Mouse (Mus musculus) lung, embryonic 16.5 days (tissue): ENCODE results near the gene BC037034. TPM values are rescaled to one million over a fixed set of nuclear protein-coding genes. Genes with fewer than 3 reads are reported as not detected.
A peak's percentile ranks its signal among the peaks of the same experiment; 100 is the strongest.

Source experiments
- ATAC-seq: fragments of 200-750 bp; cut with Nextera tagmentation; 2 replicates; pipeline ENCODE4 v1.8.0; 2017; ENCODE audit warnings: low read depth, mild to moderate bottlenecking, moderate library complexity
- H3K27ac ChIP-seq: fragments of 300-500 bp; sonication (generic); 2 replicates; pipeline ENCODE4 v1.5.1; 2014; ENCODE audit warnings: mild to moderate bottlenecking, control low read depth, low read length
- H3K27me3 ChIP-seq: fragments of 300-500 bp; sonication (generic); 2 replicates; pipeline ENCODE4 v1.6.1; 2014; ENCODE audit warnings: low read depth, low read length, mixed read lengths; ENCODE audit not compliant: control insufficient read depth, insufficient read depth
- H3K36me3 ChIP-seq: fragments of 300-500 bp; sonication (generic); 2 replicates; pipeline ENCODE4 v1.6.1; 2014; ENCODE audit warnings: low read length; ENCODE audit not compliant: control insufficient read depth, insufficient read depth
- H3K4me1 ChIP-seq: fragments of 300-500 bp; sonication (generic); replicated peaks from 2 replicates; pipeline ENCODE4 v1.6.1; 2014; ENCODE audit warnings: low read length, mixed read lengths; ENCODE audit not compliant: control insufficient read depth, insufficient read depth
- H3K4me2 ChIP-seq: fragments of 300-500 bp; sonication (generic); 2 replicates; pipeline ENCODE4 v1.6.1; 2014; ENCODE audit warnings: low read depth, low read length, control low read depth
- H3K4me3 ChIP-seq: fragments of 300-500 bp; sonication (generic); 2 replicates; pipeline ENCODE4 v1.5.1; 2014; ENCODE audit warnings: mild to moderate bottlenecking, low read length, control low read depth
- H3K9ac ChIP-seq: fragments of 300-500 bp; sonication (generic); 2 replicates; pipeline ENCODE4 v1.6.1; 2014; ENCODE audit warnings: low read length, control low read depth
- H3K9me3 ChIP-seq: fragments of 300-500 bp; sonication (generic); 2 replicates; pipeline ENCODE4 v1.6.1; 2016; ENCODE audit warnings: low read length; ENCODE audit not compliant: control insufficient read depth
- whole genome bisulfite sequencing: fragments of 180-500 bp; shearing (Covaris S2); extraction: QIAGEN DNeasy Blood & Tissue Kit; methylation state at CpG from one replicate; pipeline ENCODE4 v1.1.7; 2014; 5-methylcytosine and 5-hydroxymethylcytosine counted together
- polyA plus RNA-seq: library from polyadenylated mRNA; unstranded; fragments of >200 nt; fragmentation: Nextera tagmentation; extraction: Ambion mirVana; gene quantifications from 2 replicates; pipeline ENCODE4 v1.2.1, GENCODE M21; 2015

Gene BC037034
- polyA plus RNA-seq = 3.8 and 6.2 TPM in 2 replicates

DNA sequence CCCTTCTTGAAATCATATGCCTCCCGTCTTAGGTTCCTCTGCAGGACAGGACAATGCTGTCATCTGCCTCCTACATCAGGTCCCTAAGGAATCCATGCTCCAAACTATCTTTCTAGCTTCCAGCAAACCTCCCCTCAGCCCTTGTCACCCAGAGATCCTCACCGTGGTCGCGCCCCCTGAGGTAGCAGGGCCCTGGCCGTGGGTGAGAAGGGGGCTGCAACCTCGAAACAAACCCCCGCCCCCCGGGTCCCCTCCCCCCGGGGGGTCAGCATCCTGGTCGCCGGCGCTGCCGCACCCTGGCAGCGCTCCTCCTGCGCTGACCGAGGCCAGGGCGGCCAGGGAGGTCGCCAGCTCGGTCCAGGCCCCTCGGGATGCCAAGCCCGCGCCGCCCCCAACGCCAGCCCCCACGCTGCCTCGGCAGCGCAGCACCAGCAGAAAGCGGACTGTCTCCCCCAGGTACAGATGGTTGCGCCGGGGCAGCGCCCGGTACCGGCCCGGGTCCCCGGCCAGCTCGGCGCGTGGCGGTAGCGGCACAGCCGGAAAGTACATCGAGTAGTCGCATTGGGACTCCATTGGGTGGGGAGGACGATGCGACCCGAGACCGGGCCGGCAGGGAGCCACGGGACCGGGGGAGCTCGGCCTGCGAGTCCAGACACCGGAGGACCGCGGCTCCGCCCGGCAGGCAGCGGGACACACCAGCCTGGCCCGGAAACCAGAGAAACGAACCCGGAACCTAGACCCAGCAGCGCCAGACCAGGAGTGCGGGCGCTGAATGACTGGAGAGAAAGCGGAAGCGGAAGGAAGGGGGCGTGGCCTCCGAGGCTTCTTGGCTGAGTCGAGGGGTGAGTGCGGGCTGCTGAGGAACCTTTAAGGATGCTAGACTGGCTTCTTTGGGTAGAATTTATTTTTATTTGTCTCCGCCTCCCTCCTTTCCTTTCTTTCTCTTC, at the start of gene BC037034:
Gene BC037034, minus strand, starts transcription at position 774 of the 947 bp plus-strand sequence.
- Histone ChIP-seq H3K4me1 (peaks cover 18% of the 10 kb centered on the region), H3K4me2 (peak within 1 kb of the TSS; percentile 99), H3K4me3 (peak within 1 kb of the TSS; percentile 94), H3K27ac (peak within 1 kb of the TSS; percentile 63; the same call in 1 of the 2 replicates), H3K36me3 (peaks cover 23% of the 10 kb centered on the region), H3K27me3 (no peaks in the 10 kb centered on the region), H3K9me3 (no peaks in the 10 kb centered on the region), H3K9ac (peak within 1 kb of the TSS; percentile 93)
- 1% methylated on average over 64 of the region's 71 CpGs for WGBS
- ATAC-seq = peak; percentile 92

GRCm38 (mm10) chr5:138312795-138313194, 49.0 kb upstream of the BC037034 start:
- no peak for ATAC-seq
- no peak overlapping the region for H3K27ac ChIP-seq
- no peak overlapping the region for H3K4me2 ChIP-seq
- H3K27me3 ChIP-seq = no peaks in the 10 kb centered on the region
- H3K9me3 ChIP-seq = no peaks in the 10 kb centered on the region
- H3K9ac ChIP-seq = no peak overlapping the region
- WGBS = 82% methylated on average over 3 of the region's 3 CpGs
- no peak overlapping the region for H3K4me3 ChIP-seq
- H3K4me1 ChIP-seq = no peaks in the 10 kb centered on the region
- H3K36me3 ChIP-seq = no peaks in the 10 kb centered on the region

DNA sequence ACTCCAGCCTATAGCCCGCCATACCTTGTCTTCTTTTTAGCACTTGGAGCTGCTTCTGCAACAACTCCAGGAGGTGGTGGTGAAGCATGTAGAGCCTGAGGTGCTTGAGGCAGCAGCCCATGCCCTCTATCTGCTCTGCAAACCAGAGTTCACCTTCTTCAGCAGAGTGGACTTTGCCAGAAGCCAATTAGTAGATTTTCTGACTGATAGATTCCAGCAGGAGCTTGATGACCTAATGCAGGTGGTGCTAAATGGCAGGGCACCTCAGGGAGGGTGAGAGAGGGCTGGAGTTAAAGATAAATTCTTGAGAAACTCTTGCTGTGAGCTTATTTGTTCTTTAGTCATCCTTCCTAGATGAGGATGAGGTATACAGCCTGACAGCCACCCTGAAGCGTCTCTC, 35.8 kb upstream of the BC037034 start:
- Histone ChIP-seq H3K36me3 (no peaks in the 10 kb centered on the region), H3K27ac (no peak overlapping the region), H3K4me2 (no peak overlapping the region), H3K4me1 (no peaks in the 10 kb centered on the region), H3K9ac (no peak overlapping the region), H3K9me3 (no peaks in the 10 kb centered on the region), H3K27me3 (no peaks in the 10 kb centered on the region), H3K4me3 (no peak overlapping the region)
- no peak for ATAC-seq
- 78% methylated on average over 2 of the region's 2 CpGs for WGBS

- Histone ChIP-seq H3K36me3 (no peaks in the 10 kb centered on the region), H3K4me1 (no peaks in the 10 kb centered on the region), H3K9me3 (no peaks in the 10 kb centered on the region), H3K4me2 (no peak overlapping the region), H3K27me3 (no peaks in the 10 kb centered on the region), H3K4me3 (no peak overlapping the region), H3K9ac (no peak overlapping the region), H3K27ac (no peak overlapping the region)
- ATAC-seq = no peak
These were observed 30.3 kb upstream of the BC037034 start for GRCm38 (mm10) chr5:138294158-138294557.

DNA sequence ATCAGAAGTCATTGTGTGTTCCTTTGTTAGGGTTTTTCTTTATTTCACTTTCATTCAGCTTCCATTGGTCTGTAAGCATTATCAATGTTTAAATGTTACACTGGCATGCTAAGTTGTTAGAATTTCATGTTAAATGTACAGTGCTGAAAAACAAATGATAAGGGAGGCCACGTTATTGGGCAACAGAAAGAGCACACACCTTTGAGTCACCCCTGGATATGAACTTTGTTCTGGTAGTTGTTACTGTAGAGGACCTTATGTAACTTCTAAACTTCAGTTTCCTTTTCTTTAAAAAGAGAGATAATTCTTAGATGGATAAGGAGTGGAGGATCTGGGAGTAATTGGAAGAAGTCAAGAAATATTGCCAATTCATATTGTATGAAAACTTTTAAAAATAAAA, 27.8 kb upstream of the BC037034 start:
- H3K9ac ChIP-seq = no peak overlapping the region
- ATAC-seq = no peak
- no peaks in the 10 kb centered on the region for H3K9me3 ChIP-seq
- no peak overlapping the region for H3K4me3 ChIP-seq
- 74% methylated on average over 1 of the region's 1 CpGs for whole genome bisulfite sequencing
- H3K4me1 ChIP-seq = no peaks in the 10 kb centered on the region
- H3K4me2 ChIP-seq = no peak overlapping the region
- no peak overlapping the region for H3K27ac ChIP-seq
- H3K27me3 ChIP-seq = no peaks in the 10 kb centered on the region
- H3K36me3 ChIP-seq = no peaks in the 10 kb centered on the region

DNA sequence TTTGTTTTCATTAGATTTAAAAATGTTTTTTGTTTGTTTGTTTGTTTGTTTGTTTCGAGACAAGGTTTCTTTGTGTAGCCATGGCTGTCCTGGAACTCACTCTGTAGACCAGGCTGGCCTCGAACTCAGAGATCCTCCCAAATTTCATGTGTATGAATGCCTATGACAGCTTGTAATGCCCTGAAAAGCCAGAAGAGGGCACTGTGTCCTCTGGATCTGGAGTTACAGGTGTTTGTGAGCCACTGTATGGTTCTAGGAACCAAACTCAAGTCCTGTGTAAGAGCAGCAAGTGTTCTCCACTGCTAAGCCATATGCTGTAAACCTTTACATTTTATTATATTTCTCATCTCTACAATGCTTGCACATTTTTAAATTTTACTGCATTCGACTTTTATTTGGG, 24.0 kb upstream of the BC037034 start:
- Histone ChIP-seq H3K27me3 (no peaks in the 10 kb centered on the region), H3K36me3 (no peaks in the 10 kb centered on the region), H3K4me3 (no peak overlapping the region), H3K27ac (no peak overlapping the region), H3K9ac (no peak overlapping the region), H3K4me1 (no peaks in the 10 kb centered on the region), H3K9me3 (no peaks in the 10 kb centered on the region), H3K4me2 (no peak overlapping the region)
- ATAC-seq = no peak
- 63% methylated on average over 3 of the region's 3 CpGs for WGBS

GRCm38 (mm10) chr5:138283540-138283939, 19.7 kb upstream of the BC037034 start:
- 49% methylated on average over 1 of the region's 1 CpGs for WGBS
- Histone ChIP-seq H3K4me1 (peaks cover 13% of the 10 kb centered on the region), H3K4me2 (no peak overlapping the region), H3K4me3 (no peak overlapping the region), H3K9me3 (peaks cover 8% of the 10 kb centered on the region), H3K27me3 (0 out of 2 replicates have a peak, but pooled peaks cover 2% of the 10 kb centered on the region), H3K9ac (no peak overlapping the region), H3K36me3 (no peaks in the 10 kb centered on the region), H3K27ac (no peak overlapping the region)
- ATAC-seq = no peak

DNA sequence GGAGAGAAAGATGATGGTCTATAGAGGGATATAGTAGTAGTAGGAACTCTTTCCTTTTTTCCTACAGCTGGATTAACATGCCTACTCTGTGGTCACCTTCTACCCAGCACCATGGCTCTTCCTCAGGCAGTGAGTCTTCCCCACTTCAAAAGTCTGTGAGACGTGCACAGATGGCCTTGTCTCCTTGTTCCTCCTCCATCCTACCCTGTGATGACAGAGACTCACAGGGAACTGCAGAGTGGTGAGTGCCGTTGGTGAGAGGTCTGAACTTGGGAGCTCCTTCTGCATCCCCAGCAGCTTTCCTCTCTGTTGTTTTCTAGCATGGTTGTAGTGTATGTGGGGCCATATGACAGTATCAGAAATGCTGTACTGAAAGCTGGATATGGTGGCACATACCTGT, 18.0 kb upstream of the BC037034 start:
- no peak for ATAC-seq
- no peak overlapping the region for H3K4me2 ChIP-seq
- 88% methylated on average over 2 of the region's 2 CpGs for WGBS
- H3K9me3 ChIP-seq = peaks cover 8% of the 10 kb centered on the region
- peaks cover 13% of the 10 kb centered on the region for H3K4me1 ChIP-seq
- H3K27ac ChIP-seq = no peak overlapping the region
- 0 out of 2 replicates have a peak, but pooled peaks cover 2% of the 10 kb centered on the region for H3K36me3 ChIP-seq
- H3K4me3 ChIP-seq = no peak overlapping the region
- H3K27me3 ChIP-seq = 0 out of 2 replicates have a peak, but pooled peaks cover 2% of the 10 kb centered on the region
- H3K9ac ChIP-seq = no peak overlapping the region

DNA sequence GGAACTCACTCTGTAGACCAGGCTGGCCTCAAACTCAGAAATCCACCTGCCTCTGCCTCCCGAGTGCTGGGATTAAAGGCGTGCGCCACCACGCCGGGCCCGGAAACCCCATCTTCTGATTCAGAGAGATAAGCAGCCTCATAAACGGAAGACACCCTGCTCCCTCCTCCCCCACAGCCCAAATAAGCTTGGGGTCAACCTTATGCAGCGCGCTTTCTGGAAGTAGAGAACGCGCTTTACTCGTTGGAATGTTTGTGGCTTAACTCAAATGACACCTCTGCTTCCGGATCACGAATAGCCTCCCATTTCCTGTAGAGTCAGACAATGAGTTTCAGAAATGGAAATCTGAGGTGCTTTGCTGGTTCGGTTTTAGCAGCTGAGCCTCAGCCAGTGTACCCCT, 17.0 kb upstream of the BC037034 start:
- peaks cover 8% of the 10 kb centered on the region for H3K9me3 ChIP-seq
- 0 out of 2 replicates have a peak, but pooled peaks cover 2% of the 10 kb centered on the region for H3K27me3 ChIP-seq
- peaks cover 13% of the 10 kb centered on the region for H3K4me1 ChIP-seq
- ATAC-seq = no peak
- 89% methylated on average over 15 of the region's 15 CpGs for WGBS
- H3K4me3 ChIP-seq = no peak overlapping the region
- no peak overlapping the region for H3K4me2 ChIP-seq
- H3K9ac ChIP-seq = no peak overlapping the region
- H3K27ac ChIP-seq = no peak overlapping the region
- 0 out of 2 replicates have a peak, but pooled peaks cover 2% of the 10 kb centered on the region for H3K36me3 ChIP-seq
